Mouse (Mus musculus) kidney, adult 2 months (tissue): ENCODE measurements around the gene Tecpr2. TPM values are rescaled to one million over a fixed set of nuclear protein-coding genes. Genes with fewer than 3 reads are reported as not detected.
A peak's percentile ranks its signal among the peaks of the same experiment; 100 is the strongest.

Source experiments
- DNase-seq: peaks from one replicate; pipeline ENCODE4 v3.0.0; 2021
- H3K27ac ChIP-seq: fragments of 200-500 bp; 2 replicates; pipeline ENCODE4 v1.5.1; 2012; ENCODE audit warnings: low read depth, low read length, control low read depth, inconsistent platforms; ENCODE audit not compliant: insufficient read depth
- H3K27me3 ChIP-seq: fragments of 200-500 bp; replicated peaks from 2 replicates; pipeline ENCODE4 v1.6.1; 2012; ENCODE audit warnings: mild to moderate bottlenecking, moderate library complexity, low read length, inconsistent platforms; ENCODE audit not compliant: control insufficient read depth, insufficient read depth
- H3K36me3 ChIP-seq: fragments of 200-500 bp; 2 replicates; pipeline ENCODE4 v1.6.1; 2012; ENCODE audit warnings: mild to moderate bottlenecking, moderate library complexity, low read length, inconsistent platforms; ENCODE audit not compliant: control insufficient read depth, insufficient read depth
- H3K4me1 ChIP-seq: fragments of 200-500 bp; 2 replicates; pipeline ENCODE4 v1.6.1; 2011; ENCODE audit warnings: low read length; ENCODE audit not compliant: control insufficient read depth, insufficient read depth
- H3K4me3 ChIP-seq: fragments of 200-500 bp; 2 replicates; pipeline ENCODE4 v1.5.1; 2011; ENCODE audit warnings: mild to moderate bottlenecking, low read depth, low read length, control low read depth; ENCODE audit not compliant: insufficient read depth
- CTCF ChIP-seq: fragments of 200-500 bp; conservative IDR thresholded peaks from 2 replicates; pipeline ENCODE4 v1.5.1; 2011; ENCODE audit warnings: low read depth, mild to moderate bottlenecking, control low read depth, low read length, moderate library complexity, mixed read lengths; ENCODE audit not compliant: insufficient read depth, insufficient read length
- POLR2A ChIP-seq: fragments of 200-500 bp; IDR thresholded peaks from one replicate; pipeline ENCODE4 v1.6.1; 2011; ENCODE audit warnings: low read depth, low read length, control low read depth
- WGBS: fragments of 180-500 bp; shearing (Covaris S2); methylation state at CpG from one replicate; pipeline ENCODE4 v1.1.7; 2018; 5-methylcytosine and 5-hydroxymethylcytosine counted together
- polyA plus RNA-seq: library from polyadenylated mRNA; depleted of rRNA; stranded (reverse); fragments of >200 nt; gene quantifications from 2 replicates; pipeline ENCODE4 v1.2.3, GENCODE M21; 2012

Tecpr2 gene
- polyA plus RNA-seq, 1 experiment, result 4.3 TPM

DNA sequence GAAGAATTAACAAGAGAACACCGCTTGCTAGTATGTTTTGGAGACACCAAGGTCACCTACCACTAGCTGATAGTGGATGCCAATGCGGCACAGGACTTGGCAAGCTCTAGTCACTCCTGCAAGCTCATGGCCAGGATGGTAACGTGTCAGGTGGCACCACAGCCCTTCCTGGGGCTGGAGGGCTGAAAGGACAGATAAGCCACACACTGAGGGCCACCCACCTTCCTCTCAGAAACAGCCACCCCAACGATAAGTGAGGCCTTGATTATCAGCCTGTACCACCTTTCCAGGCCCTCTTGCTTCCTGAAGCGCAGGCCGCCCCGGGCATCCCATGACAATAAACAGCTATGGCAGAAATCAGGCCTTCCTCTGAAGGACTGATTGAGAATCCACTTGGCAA is 85.2 kb downstream of the Tecpr2 start:
- Histone ChIP-seq H3K27me3 (no peaks in the 10 kb centered on the region), H3K4me3 (no peak overlapping the region), H3K27ac (no peak overlapping the region), H3K4me1 (peaks cover 6% of the 10 kb centered on the region; the same call in 1 of the 2 replicates), H3K36me3 (no peaks in the 10 kb centered on the region)
- DNase-seq, result no peak
- TF ChIP-seq CTCF, result no peak
- TF ChIP-seq POLR2A, result no peak
- whole genome bisulfite sequencing, result 87% methylated on average over 7 of the region's 7 CpGs

DNA sequence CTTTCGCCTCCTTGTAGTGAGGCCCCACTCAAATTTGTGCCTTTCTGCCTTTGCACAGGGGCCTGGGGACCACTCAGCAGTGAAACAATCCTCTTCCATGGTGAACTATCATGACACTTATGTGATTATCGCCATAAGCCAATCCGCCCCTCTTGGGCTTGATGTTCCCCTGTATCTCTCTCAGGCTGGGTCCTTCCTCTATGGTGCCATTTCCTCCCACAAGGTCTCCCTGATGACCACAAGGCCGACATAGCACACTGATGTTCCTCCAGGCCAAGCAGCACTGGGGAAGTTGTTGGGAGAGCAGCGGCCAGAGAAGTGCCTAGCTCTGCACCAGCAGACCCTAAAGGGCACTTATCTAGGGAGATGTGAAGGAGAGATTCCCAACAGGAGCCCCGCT is 85.7 kb downstream of the Tecpr2 start:
- 87% methylated on average over 6 of the region's 6 CpGs for WGBS
- H3K27ac ChIP-seq, result no peak overlapping the region
- no peaks in the 10 kb centered on the region for H3K36me3 ChIP-seq
- TF ChIP-seq POLR2A, result no peak
- TF ChIP-seq CTCF, result no peak
- peaks cover 7% of the 10 kb centered on the region; the same call in 1 of the 2 replicates for H3K4me1 ChIP-seq
- no peak overlapping the region for H3K4me3 ChIP-seq
- no peak for DNase-seq
- no peaks in the 10 kb centered on the region for H3K27me3 ChIP-seq

DNA sequence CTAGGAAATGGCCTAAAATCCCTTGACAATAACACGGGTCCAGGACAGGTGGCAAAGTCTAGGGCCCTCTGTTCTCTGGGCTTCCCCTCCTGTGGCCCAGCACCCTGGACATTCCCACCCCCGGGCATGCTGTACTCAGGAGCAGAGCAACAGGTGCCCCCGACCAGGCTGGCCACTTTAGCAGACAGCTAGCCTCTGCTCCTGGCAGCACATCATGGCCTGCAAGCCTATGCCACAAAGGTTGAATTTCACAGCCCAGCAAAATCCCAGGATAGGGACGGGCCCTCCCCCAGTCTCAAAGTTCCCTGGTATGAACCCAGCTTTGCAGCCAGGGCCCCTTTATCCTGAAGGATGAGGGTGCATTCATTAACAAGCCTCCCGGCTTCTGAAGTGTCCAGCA is 86.3 kb downstream of the Tecpr2 start:
- WGBS, result 70% methylated on average over 5 of the region's 5 CpGs
- no peak overlapping the region for H3K27ac ChIP-seq
- H3K36me3 ChIP-seq, result no peaks in the 10 kb centered on the region

DNA sequence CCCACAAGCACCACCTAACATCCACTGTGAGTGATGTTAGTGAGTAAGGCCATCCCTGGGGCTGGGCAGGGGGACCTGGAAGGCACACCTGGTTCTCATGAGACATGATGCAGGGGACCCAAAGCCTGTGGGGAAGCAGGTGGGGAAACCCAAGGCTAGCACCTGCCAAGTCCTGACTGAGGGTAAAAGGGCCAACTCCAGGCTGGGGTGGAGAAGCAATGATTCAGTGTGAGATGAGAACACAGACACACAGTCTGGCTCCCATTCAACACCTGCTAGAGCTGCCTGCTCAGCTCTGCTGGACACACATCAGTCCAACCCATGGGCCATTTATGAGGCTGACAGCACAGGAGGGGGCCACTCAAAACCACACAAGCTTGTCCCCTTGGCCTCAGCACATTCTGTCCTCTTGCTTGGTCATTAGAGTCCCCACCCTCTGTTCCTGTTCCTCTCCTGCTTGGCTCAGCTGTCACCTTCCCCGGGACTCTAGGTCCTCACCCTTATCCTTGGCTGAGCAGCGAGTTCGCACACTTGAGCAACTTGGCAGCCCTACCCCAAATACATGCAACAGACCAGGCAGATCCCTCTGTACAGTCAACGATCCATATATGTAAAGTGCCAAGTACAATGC is 86.9 kb downstream of the Tecpr2 start:
- Histone ChIP-seq H3K4me3 (no peak overlapping the region), H3K27me3 (no peaks in the 10 kb centered on the region), H3K27ac (no peak overlapping the region), H3K36me3 (no peaks in the 10 kb centered on the region), H3K4me1 (peaks cover 7% of the 10 kb centered on the region; the same call in 1 of the 2 replicates)
- WGBS, result 60% methylated on average over 4 of the region's 4 CpGs
- peak; percentile 46 for DNase-seq
- no peak for TF ChIP-seq CTCF
- TF ChIP-seq POLR2A, result no peak

More for the DNA sequence above, 86.3 kb downstream of the Tecpr2 start:
- Histone ChIP-seq H3K4me1 (peaks cover 7% of the 10 kb centered on the region; the same call in 1 of the 2 replicates), H3K27me3 (no peaks in the 10 kb centered on the region), H3K4me3 (no peak overlapping the region)
- DNase-seq, result no peak
- TF ChIP-seq POLR2A (no peak), CTCF (no peak)

DNA sequence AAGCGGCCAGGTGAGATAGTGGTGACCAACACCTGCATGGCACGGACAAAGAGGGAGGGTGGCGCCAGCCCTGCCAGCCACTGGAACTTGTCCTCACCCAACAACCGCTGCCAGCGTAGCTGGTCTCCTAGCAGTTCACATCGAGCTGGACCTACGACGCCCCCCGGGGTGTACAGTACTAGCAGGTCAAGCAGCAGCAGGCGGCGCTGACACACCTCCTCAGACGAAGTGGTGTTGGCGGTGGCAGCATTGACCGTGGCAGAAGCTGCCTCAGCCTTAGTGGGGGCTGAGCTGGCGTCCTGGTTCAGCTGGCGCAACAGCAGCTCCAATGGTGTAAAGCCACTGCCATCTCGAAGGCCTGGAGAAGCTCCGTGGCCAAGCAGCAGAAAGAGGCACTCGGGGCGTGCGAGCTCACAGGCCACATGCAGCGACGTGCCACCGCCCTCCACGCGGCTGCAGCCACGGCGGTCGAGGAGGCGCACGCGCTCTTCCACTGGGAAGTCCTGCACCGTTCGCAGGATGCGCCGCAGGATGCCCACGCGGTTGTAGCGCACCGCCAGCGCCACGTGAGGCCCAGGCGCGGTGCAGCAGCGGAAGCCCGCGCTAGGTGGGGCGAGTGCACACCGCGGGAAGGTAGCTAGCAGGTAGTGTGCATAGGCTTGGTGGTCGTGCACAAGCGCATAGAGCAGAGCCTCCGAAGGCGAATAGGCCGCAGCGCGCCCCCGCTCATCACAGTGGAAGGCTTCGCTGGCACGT is 87.7 kb downstream of the Tecpr2 start:
- DNase-seq, result no peak
- no peaks in the 10 kb centered on the region for H3K27me3 ChIP-seq
- peaks cover 7% of the 10 kb centered on the region; the same call in 1 of the 2 replicates for H3K4me1 ChIP-seq
- no peak overlapping the region for H3K4me3 ChIP-seq
- 92% methylated on average over 60 of the region's 60 CpGs for WGBS
- no peak overlapping the region for H3K27ac ChIP-seq
- H3K36me3 ChIP-seq, result no peaks in the 10 kb centered on the region
- no peak for TF ChIP-seq CTCF
- no peak for TF ChIP-seq POLR2A

DNA sequence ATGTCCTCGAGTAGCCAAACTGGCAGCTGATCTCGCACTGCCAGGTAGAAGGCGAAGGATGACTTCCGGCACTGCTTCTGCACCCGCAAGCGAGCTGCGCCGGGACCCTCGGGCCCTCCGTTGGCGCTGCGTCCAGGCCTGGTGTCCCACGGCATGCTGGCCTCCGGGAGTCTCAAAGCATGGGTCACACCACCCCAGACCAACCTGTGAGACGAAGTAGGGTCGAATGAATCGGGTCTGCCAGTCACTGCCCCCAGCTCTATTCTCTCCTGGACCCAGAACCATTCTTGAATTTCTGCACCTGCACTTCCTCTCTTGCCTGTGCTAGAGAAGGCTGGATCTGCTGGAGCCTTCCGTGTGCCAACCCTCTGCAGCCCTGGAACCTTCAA is 88.3 kb downstream of the Tecpr2 start:
- no peak for DNase-seq
- H3K4me1 ChIP-seq, result peaks cover 7% of the 10 kb centered on the region; the same call in 1 of the 2 replicates
- H3K27me3 ChIP-seq, result no peaks in the 10 kb centered on the region
- TF ChIP-seq CTCF (no peak), POLR2A (no peak)
- no peak overlapping the region for H3K27ac ChIP-seq
- 97% methylated on average over 18 of the region's 18 CpGs for WGBS
- no peak overlapping the region for H3K4me3 ChIP-seq
- H3K36me3 ChIP-seq, result no peaks in the 10 kb centered on the region
